In the genomic region with DNA sequence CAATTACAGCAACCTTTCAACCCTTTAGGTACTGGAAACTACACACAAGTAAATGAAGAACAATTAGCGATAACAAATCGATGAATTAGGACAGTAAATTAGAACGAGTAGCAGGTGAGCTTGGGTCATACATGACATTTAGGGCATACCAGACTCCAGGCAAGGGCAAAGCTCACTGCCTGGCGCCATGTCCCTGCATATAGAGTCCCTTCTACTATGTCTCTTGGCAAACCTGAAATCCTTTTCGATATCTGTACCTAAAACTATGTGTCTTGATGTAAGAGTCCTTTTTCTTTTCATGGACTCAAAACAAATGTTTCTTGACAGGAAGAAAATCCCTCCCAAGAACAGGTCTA, we compare ENCODE assay signal across 14 mouse cellular contexts. TPM values are rescaled to one million over a fixed set of nuclear protein-coding genes. Genes with fewer than 3 reads are reported as not detected.
DNase-seq lines count a peak whose midpoint lies in the region; ATAC-seq and TF ChIP-seq lines count a peak whose summit lies in the region.
"Had no signal": no experiment of that assay in that cellular context is flagged by ENCODE, and none has a peak within 500 bp of the region (broad histone marks: within the 10 kb centered on the region; RNA-seq: fewer than 3 reads in every experiment).

No protein-coding gene starts in this region.

- TF ChIP-seq EP300 in liver, embryonic 14.5 days (IDR thresholded peaks at IDR 0.05; ENCODE audit: low read depth) = no peak

- no peaks in the 10 kb centered on the region for H3K36me3 ChIP-seq in heart, embryonic 10.5 days
- no peaks in the 10 kb centered on the region for H3K36me3 ChIP-seq in liver, adult 2 months (ENCODE audit: control insufficient read depth, insufficient read depth, low read length)
- H3K36me3 ChIP-seq in liver, embryonic 14.5 days (replicated peaks; ENCODE audit: control insufficient read depth, insufficient read depth, low read depth) = peaks cover 3% of the 10 kb centered on the region; the same call in 1 of the 2 replicates
- H3K36me3 ChIP-seq in neural tube, embryonic 14.5 days (ENCODE audit: control insufficient read depth, insufficient read depth, low read length) = no peaks in the 10 kb centered on the region
- H3K36me3 ChIP-seq: embryonic facial prominence, embryonic 13.5 days; limb, embryonic 13.5 days had no signal

- no peak overlapping the region for H3K9ac ChIP-seq in liver, adult 2 months (ENCODE audit: low read depth, low read length)
- H3K9ac ChIP-seq in liver, embryonic 14.5 days (replicated peaks) = no peak overlapping the region
- H3K9ac ChIP-seq in neural tube, embryonic 14.5 days (replicated peaks; ENCODE audit: low read depth, low read length) = no peak overlapping the region
- H3K9ac ChIP-seq: embryonic facial prominence, embryonic 13.5 days; limb, embryonic 13.5 days had no signal

- H3K4me3 ChIP-seq in heart, embryonic 10.5 days = no peak overlapping the region
- no peak overlapping the region for H3K4me3 ChIP-seq in liver, adult 2 months (ENCODE audit: insufficient read depth, low read depth, low read length)
- no peak overlapping the region for H3K4me3 ChIP-seq in liver, embryonic 14.5 days (ENCODE audit: insufficient read depth in 1 of 2, low read depth in 2 of 2, low read length in 2 of 2)
- H3K4me3 ChIP-seq in neural tube, embryonic 14.5 days (ENCODE audit: low read depth, low read length) = no peak overlapping the region
- H3K4me3 ChIP-seq: embryonic facial prominence, embryonic 13.5 days; limb, embryonic 13.5 days had no signal

- TF ChIP-seq POLR2A in liver, adult 2 months (IDR thresholded peaks at IDR 0.05; ENCODE audit: extremely low read depth, insufficient read depth, low read length) = no peak

- no peak for TF ChIP-seq CTCF in liver, adult 2 months (IDR thresholded peaks at IDR 0.05; ENCODE audit: low read depth, low read length)
- no peak for TF ChIP-seq CTCF in liver, embryonic 14.5 days (IDR thresholded peaks at IDR 0.05; ENCODE audit: low read depth)

- no peak overlapping the region for H3K4me2 ChIP-seq in liver, embryonic 14.5 days (ENCODE audit: low read depth)
- H3K4me2 ChIP-seq in neural tube, embryonic 14.5 days (ENCODE audit: low read depth, low read length) = no peak overlapping the region
- H3K4me2 ChIP-seq: embryonic facial prominence, embryonic 13.5 days; limb, embryonic 13.5 days had no signal

- peak overlapping the region; percentile 37; the same call in 1 of the 2 replicates for H3K27ac ChIP-seq in heart, embryonic 10.5 days
- H3K27ac ChIP-seq in liver, adult 2 months (replicated peaks; ENCODE audit: insufficient read depth, low read depth, low read length) = peak overlapping the region; percentile 20; the same call in 1 of the 2 replicates
- peak overlapping the region; percentile 30 for H3K27ac ChIP-seq in liver, embryonic 14.5 days
- peak overlapping the region; percentile 48; the same call in 1 of the 2 replicates for H3K27ac ChIP-seq in neural tube, embryonic 14.5 days (ENCODE audit: low read depth, low read length)
- H3K27ac ChIP-seq: embryonic facial prominence, embryonic 13.5 days; limb, embryonic 13.5 days had no signal

- H3K4me1 ChIP-seq in heart, embryonic 10.5 days = peaks cover 41% of the 10 kb centered on the region
- H3K4me1 ChIP-seq in liver, adult 2 months (ENCODE audit: control insufficient read depth, insufficient read depth, low read length) = peaks cover 8% of the 10 kb centered on the region
- peaks cover 82 to 88% of the 10 kb centered on the region in 2 experiments for H3K4me1 ChIP-seq in liver, embryonic 14.5 days (replicated peaks; ENCODE audit: control insufficient read depth in 2 of 2, insufficient read depth in 2 of 2, low read length in 1 of 2)
- peaks cover 32% of the 10 kb centered on the region for H3K4me1 ChIP-seq in neural tube, embryonic 14.5 days (ENCODE audit: control insufficient read depth, insufficient read depth, low read length)

- ATAC-seq in liver, embryonic 14.5 days (ENCODE audit: insufficient read depth) = no peak
- peak; percentile 23; the same call in 1 of the 2 replicates for ATAC-seq in neural tube, embryonic 14.5 days (ENCODE audit: low read depth)
- ATAC-seq in monocyte, adult 5-6 weeks (replicated peaks; ENCODE audit: insufficient number of reproducible peaks, low FRiP score, low TSS enrichment, poor library complexity, severe bottlenecking) = no peak

- peaks cover 19% of the 10 kb centered on the region for H3K79me2 ChIP-seq in liver, adult 2 months (ENCODE audit: control insufficient read depth, insufficient read depth, low read length)

- WGBS in heart, embryonic 10.5 days = 71% methylated on average over 5 of the region's 5 CpGs
- WGBS in liver, adult 2 months = 81% methylated on average over 5 of the region's 5 CpGs
- WGBS in liver, embryonic 14.5 days (ENCODE audit: insufficient replicate concordance) = 79% methylated on average over 5 of the region's 5 CpGs
- 22% methylated on average over 5 of the region's 5 CpGs for WGBS in neural tube, embryonic 14.5 days

- no peaks in the 10 kb centered on the region for H3K27me3 ChIP-seq in heart, embryonic 10.5 days (ENCODE audit: insufficient read depth, poor library complexity, severe bottlenecking)
- H3K27me3 ChIP-seq in liver, adult 2 months (ENCODE audit: control insufficient read depth, insufficient read depth, low read length) = no peaks in the 10 kb centered on the region
- H3K27me3 ChIP-seq in liver, embryonic 14.5 days (ENCODE audit: control insufficient read depth, insufficient read depth, low read length) = no peaks in the 10 kb centered on the region
- H3K27me3 ChIP-seq in neural tube, embryonic 14.5 days (ENCODE audit: control insufficient read depth, insufficient read depth, low read length) = no peaks in the 10 kb centered on the region
- H3K27me3 ChIP-seq: embryonic facial prominence, embryonic 13.5 days; limb, embryonic 13.5 days had no signal

- H3K9me3 ChIP-seq in heart, embryonic 10.5 days = no peaks in the 10 kb centered on the region
- no peaks in the 10 kb centered on the region for H3K9me3 ChIP-seq in liver, embryonic 14.5 days (ENCODE audit: control insufficient read depth, low read length)
- H3K9me3 ChIP-seq in neural tube, embryonic 14.5 days (ENCODE audit: control insufficient read depth, low read length) = no peaks in the 10 kb centered on the region
- H3K9me3 ChIP-seq: embryonic facial prominence, embryonic 13.5 days; limb, embryonic 13.5 days had no signal

- no peak for DNase-seq in heart, embryonic 10.5 days (ENCODE audit: low spot score)
- no peak for DNase-seq in heart, postnatal 4 days
- no peak for DNase-seq in liver, adult 2 months (ENCODE audit: extremely low read depth, low read depth, low spot score)
- no peak for DNase-seq in liver
- DNase-seq in liver, embryonic 14.5 days (ENCODE audit: low read depth in 3 of 3, low spot score in 3 of 3) = no peak
- no peak for DNase-seq in adrenal gland, adult 18-20 months (ENCODE audit: low spot score in 2 of 2)
- DNase-seq: layer of hippocampus, postnatal 36 days; lung, postnatal 4 days; right cerebral cortex, adult 18-20 months; thymus, postnatal 14 days had no signal

RNA-seq across cellular contexts. Expression of a gene that starts 53.5 kb away (rescaled TPM):
- polyA plus RNA-seq in heart, embryonic 10.5 days (2016; fragmentation: Nextera tagmentation; extraction: Ambion mirVana) = 22.3 and 31.2 TPM in 2 replicates
- total RNA-seq in heart, postnatal 4 days (2021) = 10 to 100 TPM; 24.3 to 25.7 TPM
- total RNA-seq in liver, adult 2 months (2014; rRNA removed) = 8.9 and 13.7 TPM in 2 replicates
- polyA plus RNA-seq in liver, adult 2 months (2012; rRNA removed) = 2.9 and 3.7 TPM in 2 replicates
- 2.5 and 3.5 TPM in 2 replicates for polyA plus RNA-seq in liver, embryonic 14.5 days (2012; rRNA removed)
- 11.7 and 15.5 TPM in 2 replicates for polyA plus RNA-seq in liver, embryonic 14.5 days (2014; fragmentation: Nextera tagmentation; extraction: Ambion mirVana)
- polyA plus RNA-seq in neural tube, embryonic 14.5 days (2014; fragmentation: Nextera tagmentation; extraction: Ambion mirVana) = 36.1 and 40.4 TPM in 2 replicates
- total RNA-seq in monocyte, adult 5-6 weeks (2017) = 27.9 to 36.9 TPM (median 29.3 TPM) in 3 replicates
- 10 to 100 TPM; 75.5 to 93.1 TPM for total RNA-seq in adrenal gland, adult 18-20 months (2021)
